Mouse (Mus musculus): ENCODE results near the gene Fgd2. TPM values are rescaled to one million over a fixed set of nuclear protein-coding genes. Genes with fewer than 3 reads are reported as not detected.
A peak's percentile ranks its signal among the peaks of the same experiment; 100 is the strongest.

Gene Fgd2
- total RNA-seq, 2 experiments from 2014 or later: 1.5 to 2.6 TPM

- DNase-seq: peak; percentile 93 to 95
Measured at GRCm38 (mm10) chr17:29397480-29398433, 37.0 kb downstream of the Fgd2 start.

- no peak for DNase-seq
Measured at GRCm38 (mm10) chr17:29398434-29399026, 37.8 kb downstream of the Fgd2 start.

- DNase-seq: no peak
Measured at GRCm38 (mm10) chr17:29399241-29399910, 38.7 kb downstream of the Fgd2 start.

GRCm38 (mm10) chr17:29400044-29400443 lies 39.3 kb downstream of the Fgd2 start:
- no peak for DNase-seq

- DNase-seq: no peak
Measured at GRCm38 (mm10) chr17:29401741-29402268, 41.1 kb downstream of the Fgd2 start.

GRCm38 (mm10) chr17:29403179-29403578 lies 42.5 kb downstream of the Fgd2 start:
- DNase-seq: no peak

GRCm38 (mm10) chr17:29405501-29405900 lies 44.8 kb downstream of the Fgd2 start:
- DNase-seq: no peak

GRCm38 (mm10) chr17:29406077-29406476 lies 45.4 kb downstream of the Fgd2 start:
- no peak for DNase-seq

- no peak for DNase-seq
Measured at GRCm38 (mm10) chr17:29407405-29407804, 46.7 kb downstream of the Fgd2 start.

GRCm38 (mm10) chr17:29408364-29408763 lies 47.6 kb downstream of the Fgd2 start:
- no peak for DNase-seq

GRCm38 (mm10) chr17:29409800-29410343 lies 49.2 kb downstream of the Fgd2 start:
- no peak for DNase-seq

GRCm38 (mm10) chr17:29411821-29412425 lies 51.2 kb downstream of the Fgd2 start:
- DNase-seq: no peak

- no peak for DNase-seq
Measured at GRCm38 (mm10) chr17:29414566-29414965, 53.9 kb downstream of the Fgd2 start.

- DNase-seq: peak; percentile 67 to 79
Measured at GRCm38 (mm10) chr17:29415761-29416662, 55.3 kb downstream of the Fgd2 start.

- DNase-seq: no peak
Measured at GRCm38 (mm10) chr17:29416757-29417156, 56.0 kb downstream of the Fgd2 start.

- DNase-seq: no peak
Measured at GRCm38 (mm10) chr17:29418758-29419380, 58.2 kb downstream of the Fgd2 start.

- DNase-seq: peak; percentile 75 to 79
Measured at GRCm38 (mm10) chr17:29419976-29420739, 59.4 kb downstream of the Fgd2 start.

- DNase-seq: no peak
Measured at GRCm38 (mm10) chr17:29421319-29421718, 60.6 kb downstream of the Fgd2 start.

GRCm38 (mm10) chr17:29422337-29422736 lies 61.6 kb downstream of the Fgd2 start:
- no peak for DNase-seq

All from heart, adult 18-20 months (tissue).